Mouse (Mus musculus): ENCODE results near the gene Parp14.
"Not testable (repeated sequence)": the region's sequence is repeated elsewhere in the genome, so short reads cannot be mapped to it uniquely, and the experiment has no call there.

The Parp14 gene

GRCm38 (mm10) chr16:35871048-35871851 lies at the start of gene Parp14:
Parp14 (minus strand) TSS chr16:35871544.
- peak in 1 of 2 experiments; percentile 5 for DNase-seq

GRCm38 (mm10) chr16:35918721-35919543 lies 47.6 kb upstream of the Parp14 start:
- DNase-seq: no peak

- no peak for DNase-seq
These were observed 43.0 kb upstream of the Parp14 start for GRCm38 (mm10) chr16:35914301-35914700.

GRCm38 (mm10) chr16:35913526-35913925 lies 42.2 kb upstream of the Parp14 start:
- no peak for DNase-seq

- no peak for DNase-seq
These were observed 40.1 kb upstream of the Parp14 start for GRCm38 (mm10) chr16:35911449-35911848.

- DNase-seq: peak; percentile 4 to 5
These were observed 36.3 kb upstream of the Parp14 start for GRCm38 (mm10) chr16:35907432-35908201.

GRCm38 (mm10) chr16:35906887-35907286 lies 35.5 kb upstream of the Parp14 start:
- no peak for DNase-seq

GRCm38 (mm10) chr16:35905819-35906485 lies 34.6 kb upstream of the Parp14 start:
- DNase-seq: no peak

GRCm38 (mm10) chr16:35905355-35905754 lies 34.0 kb upstream of the Parp14 start:
- no peak for DNase-seq

- DNase-seq: no peak
These were observed 32.9 kb upstream of the Parp14 start for GRCm38 (mm10) chr16:35904121-35904736.

GRCm38 (mm10) chr16:35903014-35903640 lies 31.8 kb upstream of the Parp14 start:
- DNase-seq: no peak

GRCm38 (mm10) chr16:35900541-35900940 lies 29.2 kb upstream of the Parp14 start:
- DNase-seq: no peak

- no peak for DNase-seq
These were observed 23.7 kb upstream of the Parp14 start for GRCm38 (mm10) chr16:35894997-35895396.

- not testable (repeated sequence) for DNase-seq
These were observed 20.3 kb upstream of the Parp14 start for GRCm38 (mm10) chr16:35891603-35892002.

GRCm38 (mm10) chr16:35890645-35891044 lies 19.3 kb upstream of the Parp14 start:
- DNase-seq: no peak

GRCm38 (mm10) chr16:35888910-35889309 lies 17.6 kb upstream of the Parp14 start:
- DNase-seq: no peak

- DNase-seq: no peak
These were observed 16.8 kb upstream of the Parp14 start for GRCm38 (mm10) chr16:35888174-35888573.

GRCm38 (mm10) chr16:35874416-35874815 lies 3.1 kb upstream of the Parp14 start:
- DNase-seq: peak; percentile 32 to 37

GRCm38 (mm10) chr16:35872410-35873006 lies 1.2 kb upstream of the Parp14 start:
- DNase-seq: no peak

GRCm38 (mm10) chr16:35871898-35872297 lies 554 bp upstream of the Parp14 start:
- DNase-seq: no peak

- DNase-seq: no peak
These were observed 730 bp downstream of the Parp14 start for GRCm38 (mm10) chr16:35870581-35871047.
